Mouse (Mus musculus) cerebellum, adult 9-10 months (tissue): ENCODE results near the gene Vsig10l.

Experiments
- DNase-seq: peaks from one replicate; pipeline ENCODE4 v3.0.0; 2022

Vsig10l gene

GRCm38 (mm10) chr7:43462851-43463250 lies at the start of gene Vsig10l:
Gene Vsig10l (plus strand): TSS chr7:43463151.
- no peak for DNase-seq

- DNase-seq: no peak
Measured at GRCm38 (mm10) chr7:43417298-43417697, 45.7 kb upstream of the Vsig10l start.

GRCm38 (mm10) chr7:43422995-43423617 lies 39.8 kb upstream of the Vsig10l start:
- peak; percentile 77 for DNase-seq

GRCm38 (mm10) chr7:43423991-43424625 lies 38.8 kb upstream of the Vsig10l start:
- DNase-seq: no peak

- no peak for DNase-seq
Measured at GRCm38 (mm10) chr7:43427406-43427805, 35.5 kb upstream of the Vsig10l start, which contains the start of gene Lim2. Gene Lim2 (plus strand): TSS chr7:43427670.

- DNase-seq: no peak
Measured at GRCm38 (mm10) chr7:43429500-43429899, 33.5 kb upstream of the Vsig10l start.

- no peak for DNase-seq
Measured at GRCm38 (mm10) chr7:43432891-43433290, 30.1 kb upstream of the Vsig10l start.

- no peak for DNase-seq
Measured at GRCm38 (mm10) chr7:43434676-43435075, 28.3 kb upstream of the Vsig10l start.

- DNase-seq: no peak
Measured at GRCm38 (mm10) chr7:43436341-43437255, 26.4 kb upstream of the Vsig10l start, which contains the start of gene Nkg7. Gene Nkg7 (plus strand): TSS chr7:43437073.

GRCm38 (mm10) chr7:43438611-43439010 lies 24.3 kb upstream of the Vsig10l start:
- DNase-seq: no peak

GRCm38 (mm10) chr7:43440482-43440881 lies 22.5 kb upstream of the Vsig10l start, which contains the start of gene Cldnd2:
Gene Cldnd2 (plus strand): TSS chr7:43440782.
- DNase-seq: no peak

GRCm38 (mm10) chr7:43441071-43441470 lies 21.9 kb upstream of the Vsig10l start:
- no peak for DNase-seq

GRCm38 (mm10) chr7:43442684-43443083 lies 20.3 kb upstream of the Vsig10l start:
- peak; percentile 49 for DNase-seq

- peak; percentile 71 for DNase-seq
Measured at GRCm38 (mm10) chr7:43443126-43443916, 19.6 kb upstream of the Vsig10l start.

GRCm38 (mm10) chr7:43443917-43444293 lies 19.0 kb upstream of the Vsig10l start, which contains the start of the genes Etfb and Gm45233:
Gene Etfb (plus strand): TSS chr7:43444083.
Gene Gm45233 (plus strand): TSS chr7:43444128.
- DNase-seq: peak; percentile 95

GRCm38 (mm10) chr7:43447801-43448200 lies 15.2 kb upstream of the Vsig10l start:
- no peak for DNase-seq

- no peak for DNase-seq
Measured at GRCm38 (mm10) chr7:43448246-43448645, 14.7 kb upstream of the Vsig10l start.

GRCm38 (mm10) chr7:43449811-43450210 lies 13.1 kb upstream of the Vsig10l start:
- no peak for DNase-seq

GRCm38 (mm10) chr7:43451726-43452125 lies 11.2 kb upstream of the Vsig10l start:
- DNase-seq: no peak

GRCm38 (mm10) chr7:43452609-43453008 lies 10.3 kb upstream of the Vsig10l start:
- DNase-seq: no peak

GRCm38 (mm10) chr7:43453599-43454355 lies 9.2 kb upstream of the Vsig10l start:
- no peak for DNase-seq

GRCm38 (mm10) chr7:43454371-43454770 lies 8.6 kb upstream of the Vsig10l start:
- no peak for DNase-seq
